Mouse (Mus musculus): ENCODE results near the gene Cfap65. TPM values are rescaled to one million over a fixed set of nuclear protein-coding genes. Genes with fewer than 3 reads are reported as not detected.

Cfap65 gene
- polyA plus RNA-seq, 1 experiment from 2014 or later = 4.1 TPM

DNA sequence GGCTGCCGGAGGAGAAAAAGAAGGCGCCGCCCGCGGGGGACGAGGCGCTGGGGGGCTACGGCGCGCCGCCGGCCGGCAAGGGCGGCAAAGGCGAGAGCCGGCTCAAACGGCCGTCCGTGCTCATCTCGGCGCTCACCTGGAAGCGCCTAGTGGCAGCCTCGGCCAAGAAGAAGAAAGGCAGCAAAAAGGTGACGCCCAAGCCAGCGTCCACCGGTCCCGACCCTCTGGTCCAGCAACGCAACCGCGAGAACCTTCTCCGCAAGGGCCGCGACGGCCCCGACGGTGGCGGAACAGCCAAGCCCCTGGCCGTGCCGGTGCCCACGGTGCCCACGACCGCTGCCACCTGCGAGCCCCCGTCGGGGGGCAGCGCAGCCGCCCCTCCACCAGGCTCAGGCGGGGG lies 80.2 kb downstream of the Cfap65 start:
- Histone ChIP-seq H3K36me3 (no peaks in the 10 kb centered on the region), H3K27ac (replicated peaks) (no peak overlapping the region), H3K9me3 (replicated peaks) (no peaks in the 10 kb centered on the region), H3K4me3 (replicated peaks) (peak overlapping the region; percentile 65), H3K9ac (peak overlapping the region; percentile 27), H3K4me2 (replicated peaks) (peak overlapping the region; percentile 99), H3K4me1 (peaks cover 41% of the 10 kb centered on the region), H3K27me3 (peaks cover 95% of the 10 kb centered on the region)
- ATAC-seq (ENCODE audit: insufficient number of reproducible peaks, low FRiP score, low TSS enrichment, low read depth) = no peak
- 1% methylated on average over 35 of the region's 48 CpGs for WGBS

GRCm38 (mm10) chr1:74854306-74855056 lies 80.9 kb downstream of the Cfap65 start, which contains the start of gene Cdk5r2:
Gene Cdk5r2 (plus strand): TSS chr1:74854934.
- no peaks in the 10 kb centered on the region for H3K36me3 ChIP-seq
- peak; percentile 88 for ATAC-seq (ENCODE audit: insufficient number of reproducible peaks, low FRiP score, low TSS enrichment, low read depth)
- H3K4me2 ChIP-seq (replicated peaks) = peak within 1 kb of the TSS; percentile 99
- H3K4me1 ChIP-seq = peaks cover 41% of the 10 kb centered on the region
- WGBS = 3% methylated on average over 39 of the region's 39 CpGs
- no peak within 1 kb of the TSS for H3K27ac ChIP-seq (replicated peaks)
- H3K9me3 ChIP-seq (replicated peaks) = no peaks in the 10 kb centered on the region
- peak within 1 kb of the TSS; percentile 65 for H3K4me3 ChIP-seq (replicated peaks)
- peak within 1 kb of the TSS; percentile 27 for H3K9ac ChIP-seq
- H3K27me3 ChIP-seq = peaks cover 95% of the 10 kb centered on the region

MicroRNAs encoded within 50 kb of the gene (microRNA counts, 519-probe panel; counts per million panel counts)
- microRNA mmu-miR-375 = 2,730 counts per million, percentile 64 among the panel's probes with 10 or more counts

Small RNA genes within 50 kb of the gene (microRNA-seq; reads per million reads assigned to microRNA genes)
- gene Mir375 (ENCODE audit: borderline number of aligned reads) = 2,886 reads per million, percentile 85 among the genes with 10 or more reads in this experiment

Other genes with a start within 250 kb of the Cfap65 start
- gene Cyp27a1, start 222.0 kb downstream of the Cfap65 start, polyA plus RNA-seq (2015; fragmentation: Nextera tagmentation; extraction: Ambion mirVana) = 16.9 and 17.0 TPM in 2 replicates
- 5.7 and 7.5 TPM in 2 replicates for gene Prkag3, start 186.4 kb downstream of the Cfap65 start, polyA plus RNA-seq (2015; fragmentation: Nextera tagmentation; extraction: Ambion mirVana)
- 37.6 and 40.1 TPM in 2 replicates for gene Wnt6, start 163.7 kb downstream of the Cfap65 start, polyA plus RNA-seq (2015; fragmentation: Nextera tagmentation; extraction: Ambion mirVana)
- gene Wnt10a, start 144.1 kb downstream of the Cfap65 start, polyA plus RNA-seq (2015; fragmentation: Nextera tagmentation; extraction: Ambion mirVana) = 13.3 and 16.3 TPM in 2 replicates
- gene Cdk5r2, start 80.7 kb downstream of the Cfap65 start, polyA plus RNA-seq (2015; fragmentation: Nextera tagmentation; extraction: Ambion mirVana) = 0.12 and 0.13 TPM in 2 replicates
- gene Fev, start 50.2 kb downstream of the Cfap65 start, polyA plus RNA-seq (2015; fragmentation: Nextera tagmentation; extraction: Ambion mirVana) = 0.24 and 0.43 TPM in 2 replicates
- gene Cryba2, start 42.5 kb downstream of the Cfap65 start, polyA plus RNA-seq (2015; fragmentation: Nextera tagmentation; extraction: Ambion mirVana) = 0.63 and 1.8 TPM in 2 replicates
- 1.6 and 1.7 TPM in 2 replicates for gene Ihh, start 16.1 kb upstream of the Cfap65 start, polyA plus RNA-seq (2015; fragmentation: Nextera tagmentation; extraction: Ambion mirVana)
- 9.6 and 9.9 TPM in 2 replicates for gene Nhej1, start 189.6 kb upstream of the Cfap65 start, polyA plus RNA-seq (2015; fragmentation: Nextera tagmentation; extraction: Ambion mirVana)
- 0.32 and 0.37 TPM in 2 replicates for gene Slc23a3, start 198.3 kb upstream of the Cfap65 start, polyA plus RNA-seq (2015; fragmentation: Nextera tagmentation; extraction: Ambion mirVana)
- 45.3 TPM in 2 replicates for gene Cnppd1, start 207.1 kb upstream of the Cfap65 start, polyA plus RNA-seq (2015; fragmentation: Nextera tagmentation; extraction: Ambion mirVana)
- 53.8 and 54.2 TPM in 2 replicates for gene Retreg2, start 207.2 kb upstream of the Cfap65 start, polyA plus RNA-seq (2015; fragmentation: Nextera tagmentation; extraction: Ambion mirVana)
- gene Zfand2b, start 233.0 kb upstream of the Cfap65 start, polyA plus RNA-seq (2015; fragmentation: Nextera tagmentation; extraction: Ambion mirVana) = 46.5 and 51.2 TPM in 2 replicates
- 20.7 and 23.3 TPM in 2 replicates for gene Abcb6, start 244.8 kb upstream of the Cfap65 start, polyA plus RNA-seq (2015; fragmentation: Nextera tagmentation; extraction: Ambion mirVana)